Mouse (Mus musculus): ENCODE measurements around the gene Wnk3. TPM values are rescaled to one million over a fixed set of nuclear protein-coding genes. Genes with fewer than 3 reads are reported as not detected.
"Not testable (repeated sequence)": the region's sequence is repeated elsewhere in the genome, so short reads cannot be mapped to it uniquely, and the experiment has no call there.

The Wnk3 gene
- total RNA-seq (2015; ENCODE audit: low replicate concordance) (not detected in 2 replicates), total RNA-seq (2017; ENCODE audit: low replicate concordance) (not detected in 2 replicates)

DNA sequence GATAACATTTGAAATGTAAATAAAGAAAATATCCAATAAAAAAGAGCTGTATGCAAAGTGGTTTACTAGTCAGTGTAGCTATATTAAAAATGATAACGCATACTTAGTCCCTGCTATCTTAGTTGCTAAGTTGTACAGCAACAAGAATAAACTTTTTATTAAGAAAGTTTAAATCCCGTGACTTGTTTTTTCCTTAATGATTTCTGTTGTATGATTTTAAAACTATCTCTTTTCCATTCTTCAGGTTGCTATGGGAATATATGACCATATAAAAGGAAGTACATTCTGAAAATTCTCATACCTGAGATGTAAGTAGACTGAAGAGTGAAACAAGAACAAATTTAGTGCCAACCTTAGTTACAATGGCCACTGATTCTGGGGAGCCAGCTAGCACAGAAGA lies at the start of gene Wnk3:
Gene Wnk3 (plus strand): TSS at position 301 of the 400 bp plus-strand sequence.
- no peak for ATAC-seq (replicated peaks; ENCODE audit: low FRiP score, poor library complexity, severe bottlenecking)

DNA sequence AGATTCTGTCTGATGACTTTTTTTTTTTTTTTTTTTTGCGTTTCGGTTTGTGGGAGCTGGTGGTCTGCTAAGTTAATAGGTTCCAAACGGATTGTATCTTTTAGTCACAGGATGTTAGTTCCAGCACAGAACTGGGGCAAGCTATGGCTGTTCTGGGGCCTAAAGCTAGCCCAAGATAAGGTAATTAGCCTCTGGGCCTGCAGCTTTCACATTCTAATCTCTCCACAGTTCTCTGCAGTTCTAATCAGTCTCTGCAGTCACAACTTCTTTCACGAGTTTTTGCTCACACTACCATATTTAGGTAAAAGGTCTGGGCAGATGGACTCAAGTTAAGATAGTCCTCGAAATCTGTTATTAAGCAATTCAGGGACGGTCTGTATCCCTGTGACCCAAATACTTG lies 39.5 kb upstream of the Wnk3 start:
- ATAC-seq (replicated peaks; ENCODE audit: low FRiP score, poor library complexity, severe bottlenecking): no peak

DNA sequence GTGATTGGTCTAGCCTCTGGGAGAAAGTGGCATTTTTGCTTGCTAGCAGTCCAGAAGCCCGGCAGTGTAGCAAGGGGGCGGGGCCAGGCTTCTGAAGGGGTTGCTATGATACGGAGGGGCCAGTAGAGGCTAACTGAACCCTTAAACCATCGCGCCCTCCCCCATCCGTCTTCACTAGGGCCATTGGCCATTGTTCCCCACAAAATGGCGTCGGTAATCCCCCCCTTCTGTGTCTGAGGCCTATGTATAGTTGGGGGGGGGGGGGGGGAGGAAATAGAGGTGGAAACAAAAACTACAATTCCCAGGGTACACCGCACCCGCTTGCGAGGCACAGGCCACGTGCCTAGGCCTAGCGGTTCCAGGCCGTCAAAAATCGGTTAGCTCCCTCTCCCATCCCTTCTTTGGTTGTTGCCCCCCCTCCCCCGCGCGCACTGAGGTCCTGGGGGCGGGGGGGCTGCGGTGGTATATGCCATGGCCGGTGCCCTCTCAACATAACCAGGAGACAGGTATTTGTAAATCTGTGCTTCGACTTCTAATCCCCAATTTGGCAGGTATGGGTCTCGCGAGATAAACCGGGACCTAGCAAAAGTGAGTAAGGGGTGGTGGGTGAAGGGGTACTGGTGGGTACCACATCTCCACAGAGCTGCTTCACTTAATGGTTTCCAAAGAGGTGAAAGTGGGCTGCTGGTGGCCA lies 29.3 kb upstream of the Wnk3 start:
- ATAC-seq (replicated peaks; ENCODE audit: low FRiP score, poor library complexity, severe bottlenecking): no peak

DNA sequence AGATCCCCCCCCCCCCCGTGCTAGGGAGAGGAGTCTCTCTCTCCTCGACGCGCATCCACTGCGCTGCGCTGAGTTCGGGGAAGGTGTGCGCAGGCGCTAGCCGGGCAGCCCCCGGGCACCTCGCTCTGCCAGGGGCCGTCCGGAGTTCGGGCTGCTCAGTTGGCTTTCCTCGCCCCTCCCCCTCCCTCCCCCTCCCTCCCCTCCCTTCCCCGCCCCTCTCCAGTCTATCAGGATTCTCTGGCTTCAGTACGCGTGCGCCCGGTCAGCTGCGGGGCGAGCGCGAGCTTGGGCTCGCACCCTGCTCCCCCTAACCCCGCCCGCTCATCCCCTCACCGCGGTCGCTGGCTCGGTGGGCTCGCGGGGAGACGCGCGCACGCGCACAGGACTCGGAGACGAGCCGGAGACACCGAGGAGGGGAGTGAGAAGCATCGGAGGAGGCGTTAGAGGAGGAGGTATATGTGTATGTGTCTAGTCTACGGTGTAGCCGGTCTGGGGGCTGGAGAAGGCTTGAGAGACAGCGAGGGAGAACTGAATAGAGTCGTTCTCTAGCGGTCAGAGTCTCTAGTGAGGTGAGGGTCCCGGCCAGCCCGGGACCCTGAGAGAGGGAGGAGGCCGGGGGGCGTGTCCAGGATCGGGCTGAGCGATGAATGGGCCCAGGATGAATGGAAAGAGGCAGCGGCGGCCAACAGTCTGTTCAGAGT lies 28.5 kb upstream of the Wnk3 start:
- ATAC-seq (replicated peaks; ENCODE audit: low FRiP score, poor library complexity, severe bottlenecking): no peak

DNA sequence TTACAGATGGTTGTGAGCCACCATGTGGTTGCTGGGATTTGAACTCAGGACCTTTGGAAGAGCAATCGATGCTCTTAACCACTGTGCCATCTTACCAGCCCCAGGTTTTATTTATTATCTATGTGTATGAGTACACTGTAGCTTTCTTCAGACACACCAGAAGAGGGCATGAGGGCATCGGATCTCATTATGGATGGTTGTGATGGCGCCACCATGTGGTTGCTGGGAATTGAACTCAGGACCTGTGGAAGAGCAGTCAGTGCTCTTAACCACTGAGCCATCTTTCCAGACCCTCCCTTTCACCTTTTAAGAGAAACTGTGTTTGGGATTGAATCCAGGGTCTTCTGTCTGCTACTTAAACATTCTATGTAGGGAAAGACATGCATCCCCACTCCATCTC lies 24.7 kb upstream of the Wnk3 start:
- not testable (repeated sequence) for ATAC-seq (replicated peaks; ENCODE audit: low FRiP score, poor library complexity, severe bottlenecking)

DNA sequence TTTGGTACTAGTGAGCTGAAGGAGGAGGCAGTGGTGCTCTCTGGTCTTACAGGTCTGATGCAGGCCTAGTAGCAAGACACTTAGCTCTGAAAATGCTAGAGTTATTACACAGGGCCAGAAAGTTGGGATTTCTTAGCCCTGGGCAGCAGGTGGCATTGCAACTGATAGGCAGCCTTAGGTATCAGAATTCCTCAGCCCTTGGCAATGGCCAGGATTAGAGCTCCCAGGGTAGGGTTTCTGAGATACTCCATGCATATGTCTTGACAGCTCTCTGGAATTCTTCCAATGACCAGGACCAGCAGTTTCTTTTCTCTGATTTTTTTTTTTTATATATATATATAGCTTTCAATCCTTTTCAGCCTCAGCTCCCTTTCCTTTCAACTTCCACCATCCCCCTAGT lies 100.5 kb downstream of the Wnk3 start:
- ATAC-seq (replicated peaks; ENCODE audit: low FRiP score, poor library complexity, severe bottlenecking): no peak

DNA sequence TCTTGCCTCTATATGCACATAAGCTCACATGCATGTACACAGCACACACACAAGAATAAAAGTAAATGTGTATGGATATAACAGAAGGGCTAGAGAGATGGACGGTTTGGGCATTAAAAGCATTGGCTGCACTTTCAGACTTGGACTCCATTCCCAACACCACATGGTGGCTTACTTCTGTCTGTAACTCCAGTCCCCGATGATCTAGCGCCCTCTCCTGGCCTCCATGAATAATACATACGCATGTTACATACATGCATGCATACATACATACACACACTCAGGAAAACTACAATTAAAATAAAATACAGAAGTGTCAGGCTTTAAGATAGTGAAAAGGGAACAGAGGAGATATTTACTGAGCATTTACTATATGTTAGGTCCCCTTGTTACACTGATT lies 115.9 kb downstream of the Wnk3 start:
- ATAC-seq (replicated peaks; ENCODE audit: low FRiP score, poor library complexity, severe bottlenecking): no peak

DNA sequence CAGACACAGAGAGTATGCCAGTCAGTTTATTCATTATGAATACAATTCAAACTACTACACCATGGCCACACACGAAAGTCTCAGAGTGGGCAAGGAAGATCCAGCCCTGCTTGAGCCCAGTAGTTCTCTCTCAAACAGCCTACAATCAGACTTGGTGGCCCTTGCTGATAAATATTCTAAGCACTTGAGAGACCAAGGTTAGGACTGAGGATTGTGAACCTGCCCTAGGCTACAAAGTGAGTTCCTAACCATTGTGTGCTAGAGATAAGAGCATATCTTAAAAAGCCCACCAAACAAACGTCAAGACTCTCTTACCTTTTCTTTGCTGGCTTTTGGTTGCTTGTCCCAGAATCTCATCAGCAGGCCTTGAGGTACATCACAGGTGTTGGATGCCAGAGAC lies 135.7 kb downstream of the Wnk3 start:
- no peak for ATAC-seq (replicated peaks; ENCODE audit: low FRiP score, poor library complexity, severe bottlenecking)

DNA sequence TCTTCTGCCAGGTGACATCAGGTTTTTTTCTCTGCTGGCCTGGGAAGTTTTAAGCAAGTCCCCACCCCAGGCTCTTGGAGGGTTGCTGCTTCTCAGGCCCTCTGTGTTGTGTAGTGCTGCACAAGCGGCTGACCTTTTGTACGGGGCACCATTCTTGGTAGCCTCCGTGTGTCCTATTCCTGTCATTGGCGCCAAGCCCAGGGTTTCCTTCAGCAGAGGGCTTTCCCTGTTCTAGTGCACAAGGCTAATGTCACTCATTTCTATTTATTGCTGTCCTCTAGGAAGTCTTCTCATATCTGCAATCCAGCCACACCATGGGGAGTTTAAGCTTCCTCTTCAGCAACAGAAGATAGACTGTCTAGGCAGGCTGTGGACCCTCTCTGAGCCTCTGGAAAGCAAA lies 139.9 kb downstream of the Wnk3 start:
- ATAC-seq (replicated peaks; ENCODE audit: low FRiP score, poor library complexity, severe bottlenecking): no peak

DNA sequence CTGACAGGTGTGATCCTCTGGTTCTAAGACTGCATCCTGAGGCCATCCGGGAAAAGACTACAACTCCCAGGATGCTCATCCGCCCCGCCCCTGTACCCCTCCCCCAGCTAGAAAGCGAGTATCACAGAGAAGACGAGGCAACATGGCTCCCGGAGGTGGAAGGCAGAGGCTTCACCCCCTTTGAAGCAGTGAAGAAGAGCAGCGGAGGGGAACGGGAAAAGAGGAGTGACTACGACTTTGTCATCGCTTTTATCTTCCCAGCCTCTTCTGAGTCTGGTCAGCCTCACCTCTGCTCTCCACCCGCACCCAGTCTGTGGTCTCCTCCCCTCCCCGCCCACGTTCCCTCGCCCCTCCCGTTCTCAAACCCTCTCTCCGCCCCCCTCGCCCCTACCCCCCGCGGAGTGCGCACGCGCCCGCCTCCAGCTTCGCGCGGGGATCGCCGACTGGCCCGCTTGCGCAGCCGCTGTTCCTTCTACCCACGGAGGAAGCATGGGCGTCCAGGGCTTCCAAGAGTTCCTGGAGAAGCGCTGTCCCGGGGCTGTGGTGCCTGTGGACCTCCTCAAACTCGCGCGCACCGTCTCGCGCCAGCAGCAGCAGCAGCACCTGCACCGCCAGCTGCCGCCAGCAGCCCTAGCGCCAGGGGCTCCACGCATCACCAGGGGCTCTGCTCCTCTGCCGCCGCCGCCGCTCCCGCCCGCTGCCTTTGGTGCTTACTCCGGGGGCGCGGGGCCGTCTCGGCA lies 146.1 kb downstream of the Wnk3 start, which contains the start of gene Fam120c:
Gene Fam120c (plus strand): TSS at position 415 of the 740 bp plus-strand sequence.
- peak; percentile 80 for ATAC-seq (replicated peaks; ENCODE audit: low FRiP score, poor library complexity, severe bottlenecking)

DNA sequence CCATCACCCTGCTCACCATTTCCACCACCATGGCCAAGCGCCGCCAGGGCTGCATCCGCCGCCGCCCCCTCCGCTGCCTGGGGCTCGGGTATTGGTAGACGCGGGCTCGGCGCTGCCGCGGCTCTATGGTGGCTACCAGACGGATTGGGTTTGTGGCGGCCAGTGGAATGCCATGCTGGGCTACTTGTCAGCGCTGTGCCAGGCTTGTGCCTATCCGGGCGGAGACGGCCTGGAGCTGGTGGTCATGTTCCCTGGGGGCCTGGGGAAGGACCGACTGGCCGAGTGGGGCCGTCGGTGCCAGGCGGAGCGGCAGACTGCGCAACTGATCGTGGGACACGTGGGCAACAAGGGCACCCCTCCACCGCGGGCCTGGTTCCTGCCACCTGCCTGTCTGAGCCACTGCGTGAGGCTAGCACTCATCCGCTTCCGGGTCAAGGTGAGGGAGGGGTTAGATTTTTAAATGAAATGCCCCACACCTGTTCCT lies 146.7 kb downstream of the Wnk3 start:
- ATAC-seq (replicated peaks; ENCODE audit: low FRiP score, poor library complexity, severe bottlenecking): peak; percentile 69

DNA sequence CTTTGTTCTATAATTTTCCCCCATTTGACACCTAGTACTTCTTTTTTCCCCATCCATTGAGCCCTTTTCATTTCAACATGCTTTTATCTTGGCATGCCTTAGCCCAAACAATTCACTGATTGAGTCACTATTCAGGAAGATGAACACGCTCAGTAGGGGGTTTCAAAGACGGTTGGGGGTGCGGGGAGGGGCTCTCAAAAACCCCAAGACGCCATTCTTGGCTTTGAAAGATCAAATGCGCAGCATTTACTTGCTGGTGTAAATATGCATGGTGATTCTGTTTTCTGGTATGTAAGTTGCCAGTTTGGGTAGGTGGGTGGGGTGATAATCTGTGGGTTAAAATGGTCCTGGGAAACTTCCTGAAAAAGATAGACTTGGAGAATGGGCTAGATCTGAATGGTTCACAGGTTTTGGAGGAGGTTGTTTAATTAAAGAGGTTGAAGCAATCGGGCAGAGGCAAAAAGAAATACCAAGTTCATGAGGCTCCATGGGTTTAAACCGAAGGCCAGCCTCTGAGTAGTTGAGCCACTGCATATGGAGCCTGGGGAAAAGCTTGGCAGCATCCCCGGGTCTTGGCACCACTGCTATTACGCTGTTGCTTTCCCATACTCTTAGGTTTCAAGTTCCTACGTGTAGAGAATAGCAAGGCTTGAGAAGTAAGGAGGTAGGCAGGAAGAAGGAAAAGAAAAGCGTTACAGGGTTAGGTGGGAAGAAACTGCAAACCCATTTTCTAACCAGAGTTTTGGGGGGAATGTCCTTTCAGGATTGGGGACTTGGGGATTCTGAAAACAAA lies 147.7 kb downstream of the Wnk3 start:
- ATAC-seq (replicated peaks; ENCODE audit: low FRiP score, poor library complexity, severe bottlenecking): no peak

DNA sequence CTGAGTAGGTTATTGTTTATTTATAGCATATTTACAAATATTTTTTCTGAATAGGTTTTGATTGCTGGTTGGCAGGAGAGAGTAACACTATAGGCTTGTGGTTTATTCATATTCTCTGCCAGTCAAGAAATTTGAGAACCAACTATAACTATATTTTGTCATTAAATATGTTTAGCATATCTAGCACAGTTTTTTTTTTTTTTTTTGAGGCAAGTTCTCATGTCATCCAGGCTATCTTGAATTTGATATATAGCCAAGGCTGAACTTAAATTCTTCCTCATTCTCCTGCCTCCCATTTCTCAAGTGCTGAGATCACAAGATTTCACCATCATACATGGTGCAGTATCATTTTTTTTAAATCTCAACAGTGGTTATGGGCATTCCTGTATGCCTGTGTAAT lies 149.4 kb downstream of the Wnk3 start:
- ATAC-seq (replicated peaks; ENCODE audit: low FRiP score, poor library complexity, severe bottlenecking): no peak

DNA sequence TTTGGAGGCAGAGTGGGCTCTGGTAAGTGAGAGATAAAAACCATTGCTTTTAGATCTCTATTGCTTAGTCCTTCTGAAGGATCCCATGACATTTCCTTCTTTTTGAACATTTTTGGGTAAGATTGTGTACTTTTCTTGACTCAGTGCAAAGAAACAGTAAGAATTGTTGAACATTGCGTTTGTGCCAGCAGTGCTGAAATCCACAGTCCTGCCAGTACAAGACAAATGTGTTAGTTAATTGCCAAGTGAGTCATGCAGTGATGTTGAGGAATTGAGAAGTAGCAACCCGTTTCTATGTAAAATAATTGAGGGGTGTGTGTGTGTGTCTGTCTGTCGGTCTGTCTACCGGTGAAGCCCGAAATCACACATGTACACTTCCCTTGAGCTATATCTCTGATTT lies 151.4 kb downstream of the Wnk3 start:
- no peak for ATAC-seq (replicated peaks; ENCODE audit: low FRiP score, poor library complexity, severe bottlenecking)

Other genes with a start within 250 kb of the Wnk3 start
- gene Gnl3l, start 180.8 kb upstream of the Wnk3 start, total RNA-seq (2015; ENCODE audit: low replicate concordance): 8.8 and 14.8 TPM in 2 replicates
- gene Gnl3l, start 180.8 kb upstream of the Wnk3 start, total RNA-seq (2017; ENCODE audit: low replicate concordance): 17.8 and 26.2 TPM in 2 replicates
- gene Fgd1, start 151.9 kb upstream of the Wnk3 start, total RNA-seq (2015; ENCODE audit: low replicate concordance): not detected in 2 replicates
- not detected in 2 replicates for gene Fgd1, start 151.9 kb upstream of the Wnk3 start, total RNA-seq (2017; ENCODE audit: low replicate concordance)
- 0.72 and 8.4 TPM in 2 replicates for gene Tsr2, start 101.5 kb upstream of the Wnk3 start, total RNA-seq (2015; ENCODE audit: low replicate concordance)
- gene Tsr2, start 101.5 kb upstream of the Wnk3 start, total RNA-seq (2017; ENCODE audit: low replicate concordance): 7.4 and 8.9 TPM in 2 replicates
- gene Fam120c, start 146.1 kb downstream of the Wnk3 start, total RNA-seq (2015; ENCODE audit: low replicate concordance): 0.84 and 2.5 TPM in 2 replicates
- gene Fam120c, start 146.1 kb downstream of the Wnk3 start, total RNA-seq (2017; ENCODE audit: low replicate concordance): 0.77 and 1.3 TPM in 2 replicates